Mouse (Mus musculus) cerebellum, adult 9-11 months (tissue): Measurements from ENCODE around the gene Tm6sf1.

Source experiments
- DNase-seq: peaks from one replicate; pipeline ENCODE4 v3.0.0; 2022

Gene Tm6sf1

GRCm38 (mm10) chr7:81851706-81852105 lies 7.1 kb upstream of the Tm6sf1 start:
- DNase-seq = no peak

- no peak for DNase-seq
Observed at GRCm38 (mm10) chr7:81854568-81855307, 4.1 kb upstream of the Tm6sf1 start.

DNA sequence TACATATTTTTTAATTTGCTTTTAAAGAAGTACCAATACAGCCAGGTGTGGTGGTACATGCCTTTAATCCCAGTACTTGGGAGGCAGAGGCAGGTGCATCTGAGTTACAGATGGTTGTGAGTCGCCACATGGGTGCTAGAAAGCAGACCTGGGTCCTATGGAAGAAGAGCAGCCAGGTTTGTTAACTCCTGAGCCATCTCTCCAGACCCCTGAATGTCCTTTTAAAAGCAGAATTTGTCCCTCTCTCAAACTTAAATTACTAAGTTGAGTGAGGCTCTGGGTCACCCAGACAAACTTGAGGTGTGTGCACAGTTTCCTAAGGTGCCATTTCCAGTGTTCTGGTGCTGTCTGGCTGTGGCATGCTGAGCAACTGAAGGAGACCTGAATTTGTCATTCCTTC lies 3.1 kb upstream of the Tm6sf1 start, which contains the start of gene Gm10160:
Gene Gm10160, minus strand, starts transcription at position 101 of the 400 bp plus-strand sequence.
- DNase-seq = no peak

DNA sequence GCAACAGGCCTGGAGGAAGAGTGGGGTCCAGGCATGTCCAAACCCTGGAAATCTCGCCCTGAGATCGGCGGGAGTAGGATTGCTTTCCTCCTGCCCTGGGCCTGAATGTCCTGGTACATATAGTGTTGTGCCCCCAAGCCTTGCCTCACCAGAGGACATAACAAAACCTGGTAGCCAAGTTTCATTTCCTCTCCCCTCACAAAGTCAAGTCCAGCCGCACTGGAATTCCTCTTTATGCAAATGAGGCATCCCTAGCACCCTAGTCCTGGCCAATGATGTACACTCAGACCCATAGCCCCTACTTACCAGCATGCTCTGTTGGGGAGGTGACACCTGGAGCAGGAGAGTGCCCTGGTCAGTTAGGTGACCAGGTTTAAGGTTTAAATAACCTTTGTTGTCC lies 2.6 kb upstream of the Tm6sf1 start:
- DNase-seq = no peak

GRCm38 (mm10) chr7:81858236-81858635 lies 565 bp upstream of the Tm6sf1 start:
- DNase-seq = no peak

GRCm38 (mm10) chr7:81860071-81860470 lies 1.3 kb downstream of the Tm6sf1 start:
- no peak for DNase-seq

DNA sequence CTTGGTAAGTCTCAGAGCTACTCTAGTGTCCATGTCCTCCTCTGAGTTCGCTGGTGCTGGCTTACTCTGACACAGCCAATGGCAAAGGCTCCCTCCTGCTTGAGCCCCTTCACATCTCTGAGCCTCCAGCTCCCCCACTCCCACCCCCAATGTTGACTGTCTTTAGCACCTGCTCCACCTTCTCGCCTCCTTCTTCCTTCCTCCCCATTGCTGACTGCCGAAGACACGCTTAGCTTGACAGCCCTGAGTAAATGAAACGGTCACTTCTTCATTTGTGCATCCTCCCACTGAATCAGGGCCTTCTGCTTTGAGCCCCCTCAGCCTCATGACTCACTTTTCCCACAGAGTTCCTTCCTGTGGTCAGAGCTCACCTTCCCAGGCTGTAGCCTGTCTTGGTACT lies 2.2 kb downstream of the Tm6sf1 start:
- DNase-seq = no peak

GRCm38 (mm10) chr7:81861461-81861860 lies 2.7 kb downstream of the Tm6sf1 start:
- DNase-seq = no peak

DNA sequence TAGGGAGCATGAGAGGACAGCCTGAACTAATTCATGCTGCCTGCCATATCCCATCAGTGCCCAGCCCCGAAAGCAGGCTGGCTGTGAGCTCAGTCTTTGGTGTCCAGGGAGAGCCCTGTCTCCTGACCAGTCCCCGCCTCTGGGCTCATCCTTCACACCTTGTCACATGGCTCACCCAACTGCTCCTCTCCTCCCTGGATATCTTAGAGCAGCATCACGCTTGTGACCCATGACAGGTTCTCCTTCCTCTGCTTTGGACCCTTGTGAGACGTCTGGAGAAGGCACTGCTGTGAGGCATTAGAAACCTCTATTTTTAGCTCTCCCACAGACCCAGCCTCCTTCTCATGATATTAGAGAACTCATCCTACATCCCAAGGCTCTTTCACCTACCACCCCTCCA lies 3.1 kb downstream of the Tm6sf1 start:
- DNase-seq = no peak

- DNase-seq = no peak
Observed at GRCm38 (mm10) chr7:81862587-81863583, 4.1 kb downstream of the Tm6sf1 start.

GRCm38 (mm10) chr7:81864552-81864951 lies 5.8 kb downstream of the Tm6sf1 start:
- DNase-seq = no peak

DNA sequence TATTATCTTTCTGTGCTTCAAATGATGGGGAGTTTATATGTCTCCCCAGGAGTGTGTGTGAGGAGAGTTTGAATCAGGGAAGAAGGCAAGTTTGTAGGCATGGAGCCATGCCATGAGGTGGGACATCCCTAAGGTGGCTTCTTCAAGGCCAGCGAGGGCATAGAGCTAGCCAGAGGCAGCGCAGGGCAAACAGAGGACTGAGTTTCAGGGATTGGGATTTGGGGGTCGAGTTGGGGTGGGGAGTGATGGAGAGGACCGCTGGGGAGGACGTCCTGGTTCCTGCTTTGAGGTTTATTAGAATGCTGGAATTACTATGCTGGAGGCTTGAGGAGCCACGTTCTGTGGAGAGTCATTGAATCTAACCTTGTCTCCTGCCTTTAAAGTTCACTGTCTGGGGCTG lies 7.1 kb downstream of the Tm6sf1 start:
- DNase-seq = no peak

GRCm38 (mm10) chr7:81867231-81867930 lies 8.6 kb downstream of the Tm6sf1 start:
- no peak for DNase-seq

- peak; percentile 98 for DNase-seq
Observed at GRCm38 (mm10) chr7:81868158-81868557, 9.4 kb downstream of the Tm6sf1 start.

- no peak for DNase-seq
Observed at GRCm38 (mm10) chr7:81872493-81873013, 13.8 kb downstream of the Tm6sf1 start.

- DNase-seq = no peak
Observed at GRCm38 (mm10) chr7:81873807-81874206, 15.0 kb downstream of the Tm6sf1 start.

- DNase-seq = no peak
Observed at GRCm38 (mm10) chr7:81874636-81875035, 15.8 kb downstream of the Tm6sf1 start.

DNA sequence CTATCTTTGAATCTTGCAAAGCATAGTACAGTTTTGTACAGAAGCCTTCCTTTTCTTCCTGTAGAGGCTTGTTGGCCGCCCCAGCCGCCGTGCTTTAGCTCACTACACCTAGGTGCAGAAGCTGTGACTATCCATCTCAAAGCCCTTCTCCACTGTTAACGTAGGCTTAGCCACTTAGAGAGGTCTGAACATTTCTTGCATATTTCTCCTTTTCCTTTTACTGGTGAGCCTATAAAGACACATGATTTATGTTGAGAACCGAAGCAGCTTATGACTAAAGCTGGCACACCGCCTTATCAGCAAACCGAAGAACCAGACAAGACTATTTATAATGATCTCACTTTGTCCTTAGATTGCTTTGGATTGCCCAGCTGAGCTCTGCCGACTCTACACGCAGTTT lies 16.6 kb downstream of the Tm6sf1 start:
- no peak for DNase-seq

DNA sequence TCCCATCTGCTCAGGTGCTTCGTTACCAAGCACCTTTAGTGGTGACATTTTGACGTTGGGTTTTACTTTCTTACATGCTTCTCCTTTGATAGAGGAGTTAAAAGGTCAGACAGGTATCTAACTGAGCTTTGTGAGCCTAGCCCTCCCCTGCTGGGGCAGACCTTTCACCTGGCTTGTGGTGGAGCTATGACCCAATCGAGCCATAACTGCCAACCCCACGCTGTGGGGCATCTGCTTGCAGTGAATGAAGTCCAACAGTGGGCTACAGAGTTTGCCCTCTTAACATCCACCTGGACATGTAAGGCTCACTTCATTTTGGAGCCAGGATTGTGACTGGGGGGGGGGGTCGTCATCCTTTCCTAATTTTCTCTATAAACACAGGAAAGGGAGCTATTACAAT lies 21.5 kb downstream of the Tm6sf1 start:
- no peak for DNase-seq

GRCm38 (mm10) chr7:81880797-81881196 lies 22.0 kb downstream of the Tm6sf1 start:
- no peak for DNase-seq

DNA sequence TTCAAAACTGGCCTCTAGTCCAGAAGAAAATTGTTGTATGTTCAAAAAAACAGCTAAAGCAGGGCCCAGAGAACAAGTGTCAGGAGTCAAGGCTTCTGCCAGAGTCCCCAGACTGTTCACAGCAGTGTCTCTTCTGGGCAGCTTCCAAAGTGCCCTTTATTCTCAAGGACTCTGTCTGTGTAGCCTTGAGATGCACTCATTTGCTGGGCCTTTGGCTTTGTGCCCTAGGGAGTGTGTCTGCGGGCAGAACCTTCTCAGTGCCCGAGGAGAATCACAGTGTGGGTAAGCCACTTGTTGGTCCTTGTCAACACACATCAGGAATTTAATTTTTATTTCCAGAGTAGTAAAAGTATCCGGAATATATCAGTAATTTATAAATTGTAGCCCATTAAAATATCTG lies 22.8 kb downstream of the Tm6sf1 start:
- DNase-seq = no peak

DNA sequence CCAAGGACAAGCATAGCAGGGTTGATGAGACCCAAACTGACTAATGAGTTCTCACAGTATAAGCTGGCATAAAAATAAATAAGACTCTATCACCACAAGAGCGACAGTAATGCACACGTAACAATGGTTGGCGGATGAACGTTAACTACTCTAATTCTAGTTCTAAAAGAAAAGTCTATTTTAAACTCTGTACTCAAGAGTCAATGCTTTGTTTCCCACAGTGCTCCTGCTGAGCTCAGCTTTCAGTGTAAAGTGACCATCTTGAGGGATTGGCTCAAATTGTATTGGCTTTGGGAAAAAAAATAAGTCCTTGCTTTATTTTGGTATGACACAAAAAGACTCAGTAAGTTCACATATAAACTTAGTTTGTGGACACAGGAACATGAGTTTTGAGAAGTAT lies 26.3 kb downstream of the Tm6sf1 start:
- DNase-seq = no peak

GRCm38 (mm10) chr7:81899361-81899760 lies 40.6 kb downstream of the Tm6sf1 start:
- DNase-seq = no peak
